Mouse (Mus musculus): ENCODE measurements around the gene Olfr877. TPM values are rescaled to one million over a fixed set of nuclear protein-coding genes. Genes with fewer than 3 reads are reported as not detected.

The Olfr877 gene
- polyA plus RNA-seq, 1 experiment from 2014 or later = not detected

- Histone ChIP-seq H3K27me3 (ENCODE audit: control insufficient read depth, insufficient read depth, low read length) (no peaks in the 10 kb centered on the region), H3K4me2 (replicated peaks; ENCODE audit: low read depth) (no peak overlapping the region), H3K4me3 (ENCODE audit: low read depth, low read length) (no peak overlapping the region), H3K4me1 (replicated peaks; ENCODE audit: control insufficient read depth, insufficient read depth) (no peaks in the 10 kb centered on the region), H3K27ac (replicated peaks) (no peak overlapping the region), H3K9me3 (ENCODE audit: control insufficient read depth, low read length) (no peaks in the 10 kb centered on the region), H3K9ac (ENCODE audit: low read length) (no peak overlapping the region), H3K36me3 (ENCODE audit: control insufficient read depth, insufficient read depth, low read length) (no peaks in the 10 kb centered on the region)
- ATAC-seq (ENCODE audit: low FRiP score, low TSS enrichment) (no peak), DNase-seq (ENCODE audit: low spot score) (no peak)
- WGBS = 36% methylated on average over 1 of the region's 1 CpGs
- TF ChIP-seq CTCF (IDR thresholded peaks at IDR 0.05; ENCODE audit: low read depth) (no peak), EP300 (optimal IDR thresholded peaks at IDR 0.05) (no peak)
Measured at GRCm38 (mm10) chr9:37833341-37833740, 20.7 kb upstream of the Olfr877 start.

GRCm38 (mm10) chr9:37849267-37849666 is 4.8 kb upstream of the Olfr877 start:
- WGBS = 76% methylated on average over 2 of the region's 2 CpGs

DNA sequence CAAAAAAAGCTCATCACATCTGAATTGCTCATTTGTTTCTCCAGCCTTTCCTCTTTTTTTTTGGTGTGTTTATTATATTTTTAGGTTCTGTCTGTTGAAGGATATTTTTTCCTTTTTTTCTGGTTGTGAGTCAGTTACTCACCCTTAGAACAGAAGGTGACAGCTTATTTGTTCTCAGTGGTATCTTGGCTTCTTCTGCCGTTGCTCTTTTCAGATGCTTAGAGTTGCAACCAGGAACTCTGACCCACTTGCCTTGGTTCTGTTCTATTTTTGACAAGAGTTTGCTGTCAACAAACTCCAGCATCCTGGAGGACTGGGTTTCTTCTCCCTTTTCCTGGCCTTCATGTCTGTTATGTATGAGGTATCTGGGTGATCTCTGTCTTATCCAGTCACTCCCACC is 9.3 kb downstream of the Olfr877 start:
- no peaks in the 10 kb centered on the region for H3K36me3 ChIP-seq (ENCODE audit: control insufficient read depth, insufficient read depth, low read length)
- 57% methylated on average over 1 of the region's 1 CpGs for WGBS
- H3K4me2 ChIP-seq (replicated peaks; ENCODE audit: low read depth) = no peak overlapping the region
- DNase-seq (ENCODE audit: low spot score) = no peak
- H3K9ac ChIP-seq (ENCODE audit: low read length) = no peak overlapping the region
- no peak overlapping the region for H3K4me3 ChIP-seq (ENCODE audit: low read depth, low read length)
- no peak for ATAC-seq (ENCODE audit: low FRiP score, low TSS enrichment)
- no peak overlapping the region for H3K27ac ChIP-seq (replicated peaks)
- no peaks in the 10 kb centered on the region for H3K27me3 ChIP-seq (ENCODE audit: control insufficient read depth, insufficient read depth, low read length)
- H3K9me3 ChIP-seq (ENCODE audit: control insufficient read depth, low read length) = no peaks in the 10 kb centered on the region
- H3K4me1 ChIP-seq (replicated peaks; ENCODE audit: control insufficient read depth, insufficient read depth) = no peaks in the 10 kb centered on the region
- TF ChIP-seq EP300 (optimal IDR thresholded peaks at IDR 0.05) = no peak
- no peak for TF ChIP-seq CTCF (IDR thresholded peaks at IDR 0.05; ENCODE audit: low read depth)

More at GRCm38 (mm10) chr9:37849267-37849666, 4.8 kb upstream of the Olfr877 start:
- H3K9ac ChIP-seq (ENCODE audit: low read length) = no peak overlapping the region
- no peaks in the 10 kb centered on the region for H3K36me3 ChIP-seq (ENCODE audit: control insufficient read depth, insufficient read depth, low read length)
- no peak overlapping the region for H3K27ac ChIP-seq (replicated peaks)
- TF ChIP-seq EP300 (optimal IDR thresholded peaks at IDR 0.05) (no peak), CTCF (IDR thresholded peaks at IDR 0.05; ENCODE audit: low read depth) (no peak)
- H3K4me3 ChIP-seq (ENCODE audit: low read depth, low read length) = no peak overlapping the region
- H3K4me2 ChIP-seq (replicated peaks; ENCODE audit: low read depth) = no peak overlapping the region
- no peak for DNase-seq (ENCODE audit: low spot score)
- no peaks in the 10 kb centered on the region for H3K9me3 ChIP-seq (ENCODE audit: control insufficient read depth, low read length)
- no peaks in the 10 kb centered on the region for H3K27me3 ChIP-seq (ENCODE audit: control insufficient read depth, insufficient read depth, low read length)
- no peak for ATAC-seq (ENCODE audit: low FRiP score, low TSS enrichment)
- no peaks in the 10 kb centered on the region for H3K4me1 ChIP-seq (replicated peaks; ENCODE audit: control insufficient read depth, insufficient read depth)

DNA sequence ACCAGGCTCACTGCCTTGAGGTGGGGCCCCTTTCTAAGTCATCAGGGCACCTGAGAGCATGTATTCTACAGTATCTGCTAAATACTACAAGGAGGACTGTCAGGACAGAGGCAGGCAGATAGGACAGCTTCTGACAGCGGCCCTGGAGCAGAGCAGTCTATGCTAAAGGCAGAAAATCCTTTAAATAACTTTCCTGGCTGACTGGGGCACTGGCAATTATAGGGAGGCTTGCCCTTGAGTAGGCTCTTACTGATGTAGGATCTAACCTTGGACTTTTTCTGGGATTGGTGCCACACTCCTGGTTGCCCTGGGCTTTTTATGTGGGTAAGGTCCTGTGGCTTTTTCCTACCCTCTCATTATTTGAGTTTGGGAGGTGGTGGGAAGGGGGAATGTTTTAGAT is 16.2 kb downstream of the Olfr877 start:
- TF ChIP-seq CTCF (IDR thresholded peaks at IDR 0.05; ENCODE audit: low read depth) (no peak), EP300 (optimal IDR thresholded peaks at IDR 0.05) (no peak)
- Histone ChIP-seq H3K36me3 (ENCODE audit: control insufficient read depth, insufficient read depth, low read length) (no peaks in the 10 kb centered on the region), H3K9ac (ENCODE audit: low read length) (no peak overlapping the region), H3K4me2 (replicated peaks; ENCODE audit: low read depth) (no peak overlapping the region), H3K27me3 (ENCODE audit: control insufficient read depth, insufficient read depth, low read length) (no peaks in the 10 kb centered on the region), H3K9me3 (ENCODE audit: control insufficient read depth, low read length) (no peaks in the 10 kb centered on the region), H3K27ac (replicated peaks) (no peak overlapping the region), H3K4me3 (ENCODE audit: low read depth, low read length) (no peak overlapping the region), H3K4me1 (replicated peaks; ENCODE audit: control insufficient read depth, insufficient read depth) (no peaks in the 10 kb centered on the region)
- 45% methylated on average over 1 of the region's 1 CpGs for WGBS
- ATAC-seq (ENCODE audit: low FRiP score, low TSS enrichment) = no peak
- no peak for DNase-seq (ENCODE audit: low spot score)

DNA sequence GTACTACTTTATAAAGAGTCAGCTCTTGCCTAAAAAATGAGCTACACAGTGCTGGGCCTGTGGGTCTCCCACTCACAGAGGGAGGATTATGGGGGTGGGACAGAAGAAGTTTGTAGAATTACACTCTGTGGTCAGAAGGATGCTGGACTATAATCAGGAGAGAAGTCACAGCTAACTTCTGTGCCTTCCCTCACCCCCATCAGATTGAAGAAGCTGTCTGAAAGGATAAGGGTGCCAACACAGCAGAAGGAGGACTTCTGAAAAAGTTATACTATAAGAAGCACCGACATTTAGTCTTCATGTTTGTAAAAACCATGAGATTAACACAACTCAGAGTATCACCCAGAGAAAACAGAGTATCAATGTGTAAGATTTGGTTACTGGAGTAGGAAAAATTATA is 17.0 kb downstream of the Olfr877 start:
- no peak for TF ChIP-seq EP300 (optimal IDR thresholded peaks at IDR 0.05)
- no peak for TF ChIP-seq CTCF (IDR thresholded peaks at IDR 0.05; ENCODE audit: low read depth)
- no peaks in the 10 kb centered on the region for H3K36me3 ChIP-seq (ENCODE audit: control insufficient read depth, insufficient read depth, low read length)
- H3K9ac ChIP-seq (ENCODE audit: low read length) = no peak overlapping the region
- 54% methylated on average over 1 of the region's 1 CpGs for WGBS
- no peak overlapping the region for H3K27ac ChIP-seq (replicated peaks)
- H3K4me2 ChIP-seq (replicated peaks; ENCODE audit: low read depth) = no peak overlapping the region
- DNase-seq (ENCODE audit: low spot score) (no peak), ATAC-seq (ENCODE audit: low FRiP score, low TSS enrichment) (no peak)
- H3K27me3 ChIP-seq (ENCODE audit: control insufficient read depth, insufficient read depth, low read length) = no peaks in the 10 kb centered on the region
- H3K4me1 ChIP-seq (replicated peaks; ENCODE audit: control insufficient read depth, insufficient read depth) = no peaks in the 10 kb centered on the region
- H3K9me3 ChIP-seq (ENCODE audit: control insufficient read depth, low read length) = no peaks in the 10 kb centered on the region
- H3K4me3 ChIP-seq (ENCODE audit: low read depth, low read length) = no peak overlapping the region

DNA sequence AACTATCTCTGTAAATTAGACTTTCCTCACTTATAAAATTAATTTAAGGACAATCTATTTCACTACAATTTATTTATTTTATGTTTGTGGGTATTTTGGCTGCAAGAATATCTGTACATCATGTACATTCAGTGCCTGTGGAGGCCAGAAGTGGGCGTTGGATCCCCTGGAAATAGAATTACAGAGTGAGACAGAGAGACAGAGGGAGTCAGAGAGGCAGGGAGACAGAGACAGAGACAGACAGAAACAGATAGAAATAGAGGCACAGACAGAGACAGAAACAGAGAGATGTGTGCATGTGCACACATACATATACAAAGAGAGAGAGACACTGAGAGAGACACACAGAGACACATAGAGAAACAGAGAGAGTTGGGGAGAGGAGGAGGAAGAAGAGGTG is 17.5 kb downstream of the Olfr877 start:
- H3K4me1 ChIP-seq (replicated peaks; ENCODE audit: control insufficient read depth, insufficient read depth) = no peaks in the 10 kb centered on the region
- 39% methylated on average over 1 of the region's 1 CpGs for WGBS
- no peaks in the 10 kb centered on the region for H3K36me3 ChIP-seq (ENCODE audit: control insufficient read depth, insufficient read depth, low read length)
- H3K27ac ChIP-seq (replicated peaks) = no peak overlapping the region
- ATAC-seq (ENCODE audit: low FRiP score, low TSS enrichment) (no peak), DNase-seq (ENCODE audit: low spot score) (no peak)
- no peak for TF ChIP-seq CTCF (IDR thresholded peaks at IDR 0.05; ENCODE audit: low read depth)
- TF ChIP-seq EP300 (optimal IDR thresholded peaks at IDR 0.05) = no peak
- H3K9ac ChIP-seq (ENCODE audit: low read length) = no peak overlapping the region
- H3K4me2 ChIP-seq (replicated peaks; ENCODE audit: low read depth) = no peak overlapping the region
- no peaks in the 10 kb centered on the region for H3K9me3 ChIP-seq (ENCODE audit: control insufficient read depth, low read length)
- H3K4me3 ChIP-seq (ENCODE audit: low read depth, low read length) = no peak overlapping the region
- no peaks in the 10 kb centered on the region for H3K27me3 ChIP-seq (ENCODE audit: control insufficient read depth, insufficient read depth, low read length)

Measured in stomach, postnatal 0 days (tissue).